Mouse (Mus musculus): ENCODE results near the gene Rint1.

Gene Rint1

GRCm38 (mm10) chr5:23864054-23864965 lies 76.8 kb downstream of the Rint1 start:
- DNase-seq = no peak

GRCm38 (mm10) chr5:23865941-23866340 lies 78.4 kb downstream of the Rint1 start:
- DNase-seq = no peak

Data from right cerebral cortex, postnatal 4 days (tissue).